Mouse (Mus musculus): ENCODE results near the gene Itih2. TPM values are rescaled to one million over a fixed set of nuclear protein-coding genes. Genes with fewer than 3 reads are reported as not detected.

The Itih2 gene
- total and polyA plus RNA-seq, 3 experiments, result not detected

DNA sequence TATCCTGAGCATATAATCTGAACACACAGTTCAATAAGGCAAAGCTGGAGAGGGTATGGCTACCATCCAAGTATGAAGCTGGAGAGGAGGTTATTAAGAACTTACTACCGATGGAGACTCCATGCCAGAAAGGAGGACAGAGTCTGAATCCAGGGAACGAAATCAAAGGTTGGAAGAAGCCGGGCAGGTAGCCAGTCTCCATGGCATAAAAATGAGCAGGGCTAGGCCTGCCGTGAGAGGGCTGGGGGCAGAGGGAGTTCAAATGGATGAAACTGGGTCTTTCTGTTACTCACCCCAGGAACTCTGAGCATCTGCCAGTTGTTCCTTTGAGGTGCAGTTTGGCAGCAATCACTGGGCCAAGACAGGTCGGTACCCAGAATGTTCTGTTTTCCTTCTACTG, 9.3 kb upstream of the Itih2 start (continued):
- TF ChIP-seq HCFC1 (IDR thresholded peaks at IDR 0.05; ENCODE audit: low read depth, low read length) (no peak), USF1 (IDR thresholded peaks at IDR 0.05; ENCODE audit: low read depth, low read length) (no peak)

DNA sequence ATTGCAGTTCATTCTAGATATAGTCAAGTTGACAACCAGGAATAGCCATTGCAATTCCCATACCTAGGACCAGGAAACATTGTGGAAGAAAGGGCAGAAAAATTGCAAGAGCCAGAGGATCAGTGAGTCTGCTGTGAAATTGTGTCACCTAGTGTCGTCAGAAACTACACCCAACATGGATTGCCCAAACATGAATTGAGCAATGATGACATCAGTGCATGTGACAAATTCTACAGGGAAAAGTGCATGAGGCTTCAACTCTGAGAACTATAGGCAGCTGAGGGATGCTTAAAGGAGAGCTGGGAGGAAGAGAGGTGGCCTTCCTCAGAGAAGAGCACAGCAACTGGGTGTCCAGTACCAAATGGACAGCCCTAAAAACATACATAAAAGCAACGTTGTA, 6.1 kb upstream of the Itih2 start:
- no peak for TF ChIP-seq ZC3H11A (IDR thresholded peaks at IDR 0.05; ENCODE audit: low read depth, low read length)
- TF ChIP-seq USF2 (IDR thresholded peaks at IDR 0.05; ENCODE audit: borderline replicate concordance in 1 of 2, insufficient read depth in 1 of 2, low read depth in 1 of 2, low read length in 2 of 2), result no peak
- TF ChIP-seq HCFC1 (IDR thresholded peaks at IDR 0.05; ENCODE audit: low read depth, low read length), result no peak
- TF ChIP-seq TCF12 (IDR thresholded peaks at IDR 0.05; ENCODE audit: low read depth, low read length), result no peak
- TF ChIP-seq ZMIZ1 (IDR thresholded peaks at IDR 0.05; ENCODE audit: low read depth, low read length), result no peak
- no peak for DNase-seq (ENCODE audit: low read depth, low spot score)
- H3K27ac ChIP-seq (ENCODE audit: control insufficient read depth, low read depth, low read length), result no peak overlapping the region

DNA sequence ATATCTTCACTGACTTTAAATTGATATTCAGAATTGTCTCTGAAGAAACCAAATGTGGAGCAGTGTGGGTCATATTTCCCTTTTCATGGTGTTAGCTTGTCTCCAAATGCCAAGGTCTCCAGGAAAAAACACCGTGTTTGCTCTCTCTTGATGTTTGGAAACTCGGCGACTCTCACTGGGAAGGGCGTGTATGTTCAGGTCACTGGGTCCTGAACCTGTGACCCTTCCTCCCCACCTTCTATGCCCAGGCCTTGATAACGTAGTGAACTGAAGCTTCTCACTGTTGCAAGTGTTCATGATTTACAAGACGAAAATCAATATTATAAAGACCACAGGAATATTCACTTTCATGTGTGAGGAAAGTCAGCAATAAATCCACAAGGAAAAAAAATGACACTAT, 2.7 kb upstream of the Itih2 start:
- H3K4me3 ChIP-seq (ENCODE audit: control insufficient read depth in 1 of 2, insufficient read depth in 1 of 2, low read depth in 2 of 2, low read length in 2 of 2), result no peak overlapping the region
- no peak overlapping the region for H3K9ac ChIP-seq (ENCODE audit: control insufficient read depth, low read depth, low read length, poor library complexity, severe bottlenecking)
- no peak for TF ChIP-seq ZKSCAN1 (IDR thresholded peaks at IDR 0.05; ENCODE audit: low read depth, low read length)
- TF ChIP-seq MYC (IDR thresholded peaks at IDR 0.05; ENCODE audit: low read depth, low read length), result no peak
- TF ChIP-seq MEF2A (IDR thresholded peaks at IDR 0.05; ENCODE audit: extremely low read depth, insufficient replicate concordance, low read depth, low read length, poor library complexity, severe bottlenecking), result no peak
- TF ChIP-seq NRF1 (IDR thresholded peaks at IDR 0.05; ENCODE audit: insufficient read depth, low read depth, low read length, poor library complexity, severe bottlenecking), result no peak
- TF ChIP-seq MAFK (IDR thresholded peaks at IDR 0.05; ENCODE audit: borderline replicate concordance, low read depth, low read length), result no peak
- TF ChIP-seq USF1 (IDR thresholded peaks at IDR 0.05; ENCODE audit: low read depth, low read length), result no peak
- no peak for TF ChIP-seq POLR2AphosphoS2 (IDR thresholded peaks at IDR 0.05; ENCODE audit: low read length)
- no peak for TF ChIP-seq TBP (IDR thresholded peaks at IDR 0.05; ENCODE audit: low read depth, low read length)
- TF ChIP-seq EP300 (IDR thresholded peaks at IDR 0.05; ENCODE audit: low read depth in 1 of 2, low read length in 2 of 2), result no peak
- no peak for TF ChIP-seq ETS1 (IDR thresholded peaks at IDR 0.05; ENCODE audit: low read depth, low read length)
- no peak for TF ChIP-seq USF2 (IDR thresholded peaks at IDR 0.05; ENCODE audit: borderline replicate concordance in 1 of 2, insufficient read depth in 1 of 2, low read depth in 1 of 2, low read length in 2 of 2)
- no peak for TF ChIP-seq JUND (IDR thresholded peaks at IDR 0.05; ENCODE audit: low read depth, low read length)
- no peak for TF ChIP-seq GATA1 (IDR thresholded peaks at IDR 0.05; ENCODE audit: low read depth, low read length)
- TF ChIP-seq SIN3A (IDR thresholded peaks at IDR 0.05; ENCODE audit: low read length), result no peak
- TF ChIP-seq BHLHE40 (IDR thresholded peaks at IDR 0.05; ENCODE audit: borderline replicate concordance, low read depth, low read length), result no peak
- no peak for TF ChIP-seq UBTF (IDR thresholded peaks at IDR 0.05; ENCODE audit: borderline replicate concordance, insufficient read depth, low read depth, low read length)

More for the DNA sequence above, 6.1 kb upstream of the Itih2 start:
- Histone ChIP-seq H3K4me3 (ENCODE audit: control insufficient read depth in 1 of 2, insufficient read depth in 1 of 2, low read depth in 2 of 2, low read length in 2 of 2) (no peak overlapping the region), H3K79me2 (ENCODE audit: control insufficient read depth, insufficient read depth, low read length, poor library complexity) (no peaks in the 10 kb centered on the region), H3K4me1 (ENCODE audit: control insufficient read depth in 1 of 2, insufficient read depth in 2 of 2, low read length in 2 of 2) (no peaks in the 10 kb centered on the region), H3K36me3 (ENCODE audit: control insufficient read depth in 1 of 2, insufficient read depth in 2 of 2, low read length in 2 of 2) (no peaks in the 10 kb centered on the region), H3K27me3 (ENCODE audit: control insufficient read depth in 1 of 2, insufficient read depth in 2 of 2, low read length in 2 of 2) (no peaks in the 10 kb centered on the region; a peak in 1 of 4 replicates), H3K9ac (ENCODE audit: control insufficient read depth, low read depth, low read length, poor library complexity, severe bottlenecking) (no peak overlapping the region), H3K9me3 (replicated peaks; ENCODE audit: insufficient read depth, low read length) (no peaks in the 10 kb centered on the region)

More for the DNA sequence above, 2.7 kb upstream of the Itih2 start:
- Histone ChIP-seq H3K9me3 (replicated peaks; ENCODE audit: insufficient read depth, low read length) (no peaks in the 10 kb centered on the region), H3K27ac (ENCODE audit: control insufficient read depth, low read depth, low read length) (no peak overlapping the region), H3K4me1 (ENCODE audit: control insufficient read depth in 1 of 2, insufficient read depth in 2 of 2, low read length in 2 of 2) (no peaks in the 10 kb centered on the region), H3K79me2 (ENCODE audit: control insufficient read depth, insufficient read depth, low read length, poor library complexity) (no peaks in the 10 kb centered on the region), H3K36me3 (ENCODE audit: control insufficient read depth in 1 of 2, insufficient read depth in 2 of 2, low read length in 2 of 2) (no peaks in the 10 kb centered on the region), H3K27me3 (ENCODE audit: control insufficient read depth in 1 of 2, insufficient read depth in 2 of 2, low read length in 2 of 2) (no peaks in the 10 kb centered on the region; a peak in 1 of 4 replicates)
- DNase-seq (ENCODE audit: low read depth, low spot score), result no peak

Data from MEL (cell line).